Mouse (Mus musculus) forebrain, postnatal 0 days (tissue): ENCODE measurements around the gene Maml2. TPM values are rescaled to one million over a fixed set of nuclear protein-coding genes. Genes with fewer than 3 reads are reported as not detected.

Experiments used
- ATAC-seq: fragments of 200-750 bp; cut with Nextera tagmentation; 2 replicates; pipeline ENCODE4 v1.8.0; 2017; ENCODE audit warnings: mild to moderate bottlenecking, moderate library complexity
- DNase-seq: peaks from one replicate; pipeline ENCODE4 v3.0.0-alpha.2; 2015
- H3K27ac ChIP-seq: fragments of 300-500 bp; sonication (generic); 2 replicates; pipeline ENCODE4 v1.5.1; 2014; ENCODE audit warnings: low read depth, mild to moderate bottlenecking, antibody characterized with exemption, low read length, moderate library complexity, mixed read lengths
- H3K27me3 ChIP-seq: fragments of 300-500 bp; sonication (generic); 2 replicates; pipeline ENCODE4 v1.6.1; 2014; ENCODE audit warnings: mild to moderate bottlenecking, low read length, mixed read lengths; ENCODE audit not compliant: insufficient read depth
- H3K36me3 ChIP-seq: fragments of 300-500 bp; sonication (generic); 2 replicates; pipeline ENCODE4 v1.6.1; 2014; ENCODE audit warnings: mild to moderate bottlenecking, moderate library complexity; ENCODE audit not compliant: insufficient read depth
- H3K4me1 ChIP-seq: fragments of 300-500 bp; sonication (generic); 2 replicates; pipeline ENCODE4 v1.6.1; 2014; ENCODE audit warnings: antibody characterized with exemption; ENCODE audit not compliant: insufficient read depth
- H3K4me2 ChIP-seq: fragments of 300-500 bp; sonication (generic); 2 replicates; pipeline ENCODE4 v1.6.1; 2014; ENCODE audit warnings: low read depth, mild to moderate bottlenecking, moderate library complexity
- H3K4me3 ChIP-seq: fragments of 300-500 bp; sonication (generic); 2 replicates; pipeline ENCODE4 v1.5.1; 2014; ENCODE audit warnings: low read depth, low read length, mixed read lengths
- H3K9ac ChIP-seq: fragments of 300-500 bp; sonication (generic); 2 replicates; pipeline ENCODE4 v1.6.1; 2014; ENCODE audit warnings: mild to moderate bottlenecking
- H3K9me3 ChIP-seq: fragments of 300-500 bp; sonication (generic); 2 replicates; pipeline ENCODE4 v1.6.1; 2016; ENCODE audit warnings: low read length
- CTCF ChIP-seq: sonication (generic); IDR thresholded peaks from 2 replicates; pipeline ENCODE4 v1.5.1; 2016; ENCODE audit warnings: antibody characterized with exemption, control low read depth, low read depth
- WGBS: fragments of 180-500 bp; shearing (Covaris S2); extraction: QIAGEN DNeasy Blood & Tissue Kit; methylation state at CpG from one replicate; pipeline ENCODE4 v1.1.7; 2014; 5-methylcytosine and 5-hydroxymethylcytosine counted together
- polyA plus RNA-seq: library from polyadenylated mRNA; unstranded; fragments of >200 nt; fragmentation: Nextera tagmentation; extraction: Ambion mirVana; gene quantifications from 2 replicates; pipeline ENCODE4 v1.2.1, GENCODE M21; 2015
- total RNA-seq: library from RNA; depleted of rRNA; stranded (reverse); fragments of >200 nt; gene quantifications from 2 replicates; pipeline ENCODE4 v1.2.3, GENCODE M21; 2014

Maml2 gene
- total and polyA plus RNA-seq, 2 experiments from 2014 or later: 6.4 to 9.5 TPM

DNA sequence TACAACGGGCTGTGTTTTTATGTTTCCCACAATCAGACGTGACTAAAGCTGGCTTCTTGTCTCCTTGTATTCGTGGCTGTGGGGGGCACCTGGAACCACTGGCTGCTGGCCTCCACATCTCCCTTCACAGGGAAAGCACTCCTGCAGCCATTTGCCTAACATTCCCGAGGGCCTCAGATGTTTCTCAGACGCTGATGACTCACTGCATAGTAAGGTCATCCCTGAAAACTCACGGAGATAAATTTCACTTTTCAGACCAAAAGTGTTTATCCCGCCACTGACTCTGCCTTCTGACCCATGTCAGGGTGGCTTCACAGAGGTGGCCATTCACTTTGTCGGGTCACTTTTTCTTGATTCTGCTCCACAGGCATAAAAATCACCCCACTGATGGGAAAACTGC lies 246.4 kb downstream of the Maml2 start:
- ATAC-seq: no peak
- no peak overlapping the region for H3K4me3 ChIP-seq

DNA sequence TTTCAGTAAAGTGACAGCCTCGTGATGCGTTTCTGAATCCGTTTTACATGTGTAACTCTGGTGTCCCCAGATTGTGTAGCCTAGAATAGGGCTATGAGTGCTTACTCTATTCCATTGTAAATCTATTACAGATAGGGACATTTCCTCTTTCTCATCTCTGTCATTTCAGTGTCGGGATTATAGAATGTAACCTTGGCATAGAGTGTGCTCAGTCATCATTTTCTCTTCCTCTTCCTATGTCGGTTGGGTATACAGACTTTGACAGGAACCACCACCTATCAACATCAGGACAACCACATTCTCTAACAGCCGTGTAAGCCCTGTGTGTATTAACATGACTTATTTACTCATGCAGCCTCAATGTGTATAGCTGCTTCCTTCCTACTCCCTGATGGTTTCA lies 248.0 kb downstream of the Maml2 start:
- 80% methylated on average over 6 of the region's 6 CpGs for WGBS
- TF ChIP-seq CTCF: no peak

More for the DNA sequence above, 246.4 kb downstream of the Maml2 start:
- Histone ChIP-seq H3K27ac (no peak overlapping the region), H3K4me1 (no peaks in the 10 kb centered on the region), H3K27me3 (no peaks in the 10 kb centered on the region), H3K9me3 (no peaks in the 10 kb centered on the region), H3K9ac (no peak overlapping the region), H3K4me2 (no peak overlapping the region), H3K36me3 (no peaks in the 10 kb centered on the region)
- DNase-seq: no peak
- TF ChIP-seq CTCF: no peak
- 53% methylated on average over 8 of the region's 8 CpGs for WGBS

GRCm38 (mm10) chr9:13549911-13550310 lies 252.2 kb downstream of the Maml2 start:
- H3K27ac ChIP-seq: no peak overlapping the region

More for the DNA sequence above, 248.0 kb downstream of the Maml2 start:
- ATAC-seq: no peak
- no peak for DNase-seq
- no peak overlapping the region for H3K4me2 ChIP-seq
- no peak overlapping the region for H3K4me3 ChIP-seq
- H3K36me3 ChIP-seq: no peaks in the 10 kb centered on the region
- H3K27ac ChIP-seq: no peak overlapping the region
- H3K27me3 ChIP-seq: no peaks in the 10 kb centered on the region
- no peaks in the 10 kb centered on the region for H3K9me3 ChIP-seq
- no peaks in the 10 kb centered on the region for H3K4me1 ChIP-seq
- no peak overlapping the region for H3K9ac ChIP-seq

DNA sequence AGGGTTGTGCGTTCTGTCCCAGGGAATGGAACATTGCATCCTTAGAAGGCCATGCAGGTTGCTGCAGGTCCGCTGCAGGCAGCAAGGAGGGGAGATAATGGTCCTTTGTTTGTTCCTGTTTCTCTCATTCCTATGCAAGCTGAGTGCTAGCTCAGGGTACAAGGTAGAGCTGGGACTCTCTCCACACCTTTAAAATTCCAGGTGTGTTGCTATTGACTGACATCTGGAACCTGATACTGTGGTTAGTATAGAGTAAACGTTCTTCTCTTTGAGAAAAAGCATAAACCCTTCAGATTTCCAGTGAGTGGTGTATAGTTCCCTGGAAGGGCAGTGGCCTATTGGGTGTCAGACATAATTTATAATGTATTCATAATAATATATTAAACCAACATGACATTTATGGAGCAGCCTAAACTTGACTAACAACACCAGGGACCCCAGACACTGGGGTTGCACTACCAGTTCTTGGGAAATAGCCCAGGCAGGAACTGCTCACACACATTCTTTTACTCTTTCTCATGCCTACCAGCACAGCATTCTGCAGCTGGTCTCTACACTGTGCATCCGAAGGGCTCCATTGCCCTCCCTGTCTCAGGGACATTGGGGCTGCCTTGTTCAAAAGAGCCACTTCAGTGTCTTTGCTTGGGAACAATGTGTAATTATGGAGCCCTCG lies 254.8 kb downstream of the Maml2 start:
- no peak overlapping the region for H3K27ac ChIP-seq
- no peak for TF ChIP-seq CTCF
- WGBS: 61% methylated on average over 5 of the region's 5 CpGs
- H3K4me3 ChIP-seq: no peak overlapping the region
- no peak for ATAC-seq
- H3K36me3 ChIP-seq: no peaks in the 10 kb centered on the region
- no peak for DNase-seq
- H3K27me3 ChIP-seq: no peaks in the 10 kb centered on the region
- H3K4me1 ChIP-seq: no peaks in the 10 kb centered on the region
- H3K9ac ChIP-seq: no peak overlapping the region
- no peaks in the 10 kb centered on the region for H3K9me3 ChIP-seq
- H3K4me2 ChIP-seq: no peak overlapping the region

More at GRCm38 (mm10) chr9:13549911-13550310, 252.2 kb downstream of the Maml2 start:
- no peaks in the 10 kb centered on the region for H3K9me3 ChIP-seq
- no peak overlapping the region for H3K4me3 ChIP-seq
- no peaks in the 10 kb centered on the region for H3K27me3 ChIP-seq
- no peaks in the 10 kb centered on the region for H3K4me1 ChIP-seq
- ATAC-seq: no peak
- WGBS: 47% methylated on average over 3 of the region's 3 CpGs
- H3K4me2 ChIP-seq: no peak overlapping the region
- DNase-seq: no peak
- no peak for TF ChIP-seq CTCF
- H3K36me3 ChIP-seq: no peaks in the 10 kb centered on the region
- no peak overlapping the region for H3K9ac ChIP-seq

- Histone ChIP-seq H3K4me2 (no peak overlapping the region), H3K4me1 (no peaks in the 10 kb centered on the region)
Measured at GRCm38 (mm10) chr9:13554773-13555172, 257.0 kb downstream of the Maml2 start.

DNA sequence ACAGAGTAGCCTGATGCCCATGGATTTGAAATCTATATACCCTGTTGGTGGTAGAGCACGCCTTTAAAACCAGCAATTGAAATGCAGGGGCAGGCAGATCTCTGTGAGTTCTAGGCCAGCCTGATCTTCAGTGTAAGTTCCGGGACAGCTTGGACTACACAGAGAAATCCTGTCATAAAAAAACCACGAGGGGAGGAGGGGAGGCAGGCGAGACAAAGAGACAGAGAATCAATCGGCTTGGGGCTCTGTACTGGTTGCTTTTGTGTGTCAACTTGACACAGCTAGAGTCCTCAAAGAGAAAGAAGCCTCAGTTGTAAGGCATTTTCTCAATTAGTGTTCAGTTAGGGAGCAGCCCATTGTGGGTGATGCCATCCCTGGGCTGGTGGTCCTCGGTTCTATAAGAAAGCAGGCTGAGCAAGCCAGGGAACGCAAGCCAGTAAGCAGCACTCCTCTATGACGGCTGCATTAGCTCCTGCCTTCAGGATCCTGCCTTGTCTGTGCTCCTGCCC lies 258.3 kb downstream of the Maml2 start:
- H3K4me3 ChIP-seq: no peak overlapping the region
- TF ChIP-seq CTCF: no peak
- H3K9me3 ChIP-seq: no peaks in the 10 kb centered on the region
- 33% methylated on average over 8 of the region's 8 CpGs for WGBS
- no peaks in the 10 kb centered on the region for H3K36me3 ChIP-seq
- no peak for ATAC-seq
- DNase-seq: no peak
- H3K27ac ChIP-seq: no peak overlapping the region
- no peak overlapping the region for H3K4me2 ChIP-seq
- no peaks in the 10 kb centered on the region for H3K27me3 ChIP-seq
- no peak overlapping the region for H3K9ac ChIP-seq
- H3K4me1 ChIP-seq: no peaks in the 10 kb centered on the region

More at GRCm38 (mm10) chr9:13554773-13555172, 257.0 kb downstream of the Maml2 start:
- H3K27me3 ChIP-seq: no peaks in the 10 kb centered on the region
- DNase-seq (no peak), ATAC-seq (no peak)
- H3K4me3 ChIP-seq: no peak overlapping the region
- WGBS: 91% methylated on average over 5 of the region's 5 CpGs
- no peaks in the 10 kb centered on the region for H3K9me3 ChIP-seq
- H3K9ac ChIP-seq: no peak overlapping the region
- no peak for TF ChIP-seq CTCF
- no peak overlapping the region for H3K27ac ChIP-seq
- no peaks in the 10 kb centered on the region for H3K36me3 ChIP-seq

DNA sequence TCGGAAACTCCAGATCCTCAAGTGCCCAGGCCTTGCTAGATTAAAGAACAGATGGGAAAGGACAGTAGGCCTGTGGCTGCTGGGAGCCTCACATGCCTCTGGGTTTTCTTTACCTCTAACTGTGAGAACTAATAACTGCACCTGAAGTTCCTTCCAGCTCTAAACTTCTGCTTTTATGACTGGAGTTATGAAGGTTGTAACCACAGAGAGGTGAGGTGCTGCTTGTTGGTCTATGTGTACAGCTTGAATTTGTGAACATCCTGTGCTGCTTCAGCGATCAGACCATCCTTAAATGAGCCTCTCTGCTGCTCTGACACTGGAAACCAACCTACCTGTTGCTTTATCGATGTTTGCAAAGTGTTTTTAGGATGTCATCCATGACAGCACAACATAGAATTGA lies 258.9 kb downstream of the Maml2 start:
- WGBS: 93% methylated on average over 3 of the region's 3 CpGs
- no peak overlapping the region for H3K9ac ChIP-seq
- no peak overlapping the region for H3K4me3 ChIP-seq
- no peak for TF ChIP-seq CTCF
- DNase-seq: no peak
- H3K4me2 ChIP-seq: no peak overlapping the region
- no peak for ATAC-seq
- H3K36me3 ChIP-seq: no peaks in the 10 kb centered on the region
- H3K4me1 ChIP-seq: no peaks in the 10 kb centered on the region
- H3K27me3 ChIP-seq: no peaks in the 10 kb centered on the region
- H3K9me3 ChIP-seq: no peaks in the 10 kb centered on the region
- H3K27ac ChIP-seq: no peak overlapping the region
